Mouse (Mus musculus) lung, embryonic 14.5 days (tissue): ENCODE results near the gene Ndufa8. TPM values are rescaled to one million over a fixed set of nuclear protein-coding genes. Genes with fewer than 3 reads are reported as not detected.
A peak's percentile ranks its signal among the peaks of the same experiment; 100 is the strongest.

ENCODE experiments used
- ATAC-seq: fragments of 200-750 bp; cut with Nextera tagmentation; 2 replicates; pipeline ENCODE4 v1.8.0; 2017; ENCODE audit warnings: mild to moderate bottlenecking, moderate TSS enrichment, moderate library complexity; ENCODE audit not compliant: insufficient read depth
- DNase-seq: peaks from one replicate; pipeline ENCODE4 v3.0.0-alpha.2; 2015
- H3K27ac ChIP-seq: fragments of 300-500 bp; sonication (generic); 2 replicates; pipeline ENCODE4 v1.5.1; 2014; ENCODE audit warnings: low read depth, mild to moderate bottlenecking, moderate library complexity
- H3K27me3 ChIP-seq: fragments of 300-500 bp; sonication (generic); 2 replicates; pipeline ENCODE4 v1.6.1; 2014; ENCODE audit warnings: low read length, control low read depth; ENCODE audit not compliant: insufficient read depth
- H3K36me3 ChIP-seq: fragments of 300-500 bp; sonication (generic); 2 replicates; pipeline ENCODE4 v1.6.1; 2014; ENCODE audit warnings: control low read depth; ENCODE audit not compliant: insufficient read depth
- H3K4me1 ChIP-seq: fragments of 300-500 bp; sonication (generic); 2 replicates; pipeline ENCODE4 v1.6.1; 2014; ENCODE audit warnings: antibody characterized with exemption, control low read depth; ENCODE audit not compliant: insufficient read depth
- H3K4me2 ChIP-seq: fragments of 300-500 bp; sonication (generic); 2 replicates; pipeline ENCODE4 v1.6.1; 2014; ENCODE audit warnings: mild to moderate bottlenecking
- H3K4me3 ChIP-seq: fragments of 300-500 bp; sonication (generic); 2 replicates; pipeline ENCODE4 v1.5.1; 2014; ENCODE audit warnings: low read depth, low read length
- H3K9ac ChIP-seq: fragments of 300-500 bp; sonication (generic); 2 replicates; pipeline ENCODE4 v1.6.1; 2014
- H3K9me3 ChIP-seq: fragments of 300-500 bp; sonication (generic); 2 replicates; pipeline ENCODE4 v1.6.1; 2016; ENCODE audit warnings: low read depth, low read length, control low read depth
- CTCF ChIP-seq: IDR thresholded peaks from 2 replicates; pipeline ENCODE4 v1.5.1; 2016; ENCODE audit warnings: antibody characterized with exemption, low read depth
- WGBS: fragments of 180-500 bp; shearing (Covaris S2); extraction: QIAGEN DNeasy Blood & Tissue Kit; methylation state at CpG from one replicate; pipeline ENCODE4 v1.1.7; 2014; 5-methylcytosine and 5-hydroxymethylcytosine counted together
- polyA plus RNA-seq: library from polyadenylated mRNA; unstranded; fragments of >200 nt; fragmentation: Nextera tagmentation; extraction: Ambion mirVana; gene quantifications from 2 replicates; pipeline ENCODE4 v1.2.1, GENCODE M21; 2014

Ndufa8 gene
- polyA plus RNA-seq: 247 TPM in 2 replicates

- H3K4me1 ChIP-seq: peaks cover 4% of the 10 kb centered on the region
- peak within 1 kb of the TSS; percentile 71 for H3K4me3 ChIP-seq
- peak within 1 kb of the TSS; percentile 74 for H3K4me2 ChIP-seq
- WGBS: 1% methylated on average over 44 of the region's 44 CpGs
- H3K27me3 ChIP-seq: no peaks in the 10 kb centered on the region
- ATAC-seq: peak; percentile 97
- no peaks in the 10 kb centered on the region for H3K9me3 ChIP-seq
- peak within 1 kb of the TSS; percentile 66 for H3K9ac ChIP-seq
- DNase-seq: peak; percentile 99
- no peak for TF ChIP-seq CTCF
- 0 out of 2 replicates have a peak within 1 kb of the TSS, but pooled peaks have one; percentile 48 for H3K27ac ChIP-seq
- peaks cover 10% of the 10 kb centered on the region for H3K36me3 ChIP-seq
Measured at GRCm38 (mm10) chr2:36048748-36049566, at the start of gene Ndufa8, which contains the start of gene Morn5. TSS of gene Ndufa8 (minus strand) at chr2:36049406. TSS of gene Morn5 (plus strand) at chr2:36049458.

- 5% methylated on average over 5 of the region's 5 CpGs for WGBS
- H3K36me3 ChIP-seq: no peaks in the 10 kb centered on the region
- H3K9ac ChIP-seq: no peak overlapping the region
- H3K4me1 ChIP-seq: peaks cover 3% of the 10 kb centered on the region; the same call in 1 of the 2 replicates
- H3K27me3 ChIP-seq: peaks cover 100% of the 10 kb centered on the region
- no peaks in the 10 kb centered on the region for H3K9me3 ChIP-seq
- no peak overlapping the region for H3K4me3 ChIP-seq
- no peak overlapping the region for H3K4me2 ChIP-seq
- no peak for TF ChIP-seq CTCF
- no peak overlapping the region for H3K27ac ChIP-seq
- no peak for ATAC-seq
- DNase-seq: no peak
Measured at GRCm38 (mm10) chr2:36098021-36098420, 48.8 kb upstream of the Ndufa8 start.

- H3K4me2 ChIP-seq: no peak overlapping the region
- H3K4me1 ChIP-seq: no peaks in the 10 kb centered on the region; the same call in 1 of the 2 replicates
- H3K9ac ChIP-seq: no peak overlapping the region
- H3K36me3 ChIP-seq: no peaks in the 10 kb centered on the region
- no peak overlapping the region for H3K27ac ChIP-seq
- TF ChIP-seq CTCF: no peak
- DNase-seq (no peak), ATAC-seq (no peak)
- no peak overlapping the region for H3K4me3 ChIP-seq
- peaks cover 99% of the 10 kb centered on the region for H3K27me3 ChIP-seq
- 8% methylated on average over 18 of the region's 18 CpGs for WGBS
- no peaks in the 10 kb centered on the region for H3K9me3 ChIP-seq
Measured at GRCm38 (mm10) chr2:36097129-36097815, 48.1 kb upstream of the Ndufa8 start.

- WGBS: 13% methylated on average over 31 of the region's 31 CpGs
- TF ChIP-seq CTCF: no peak
- peak overlapping the region; percentile 25; the same call in 1 of the 2 replicates for H3K4me2 ChIP-seq
- H3K9ac ChIP-seq: no peak overlapping the region
- no peak overlapping the region for H3K4me3 ChIP-seq
- no peak for ATAC-seq
- H3K4me1 ChIP-seq: peaks cover 4% of the 10 kb centered on the region; the same call in 1 of the 2 replicates
- peaks cover 99% of the 10 kb centered on the region for H3K27me3 ChIP-seq
- no peak overlapping the region for H3K27ac ChIP-seq
- DNase-seq: no peak
- H3K9me3 ChIP-seq: no peaks in the 10 kb centered on the region
- no peaks in the 10 kb centered on the region for H3K36me3 ChIP-seq
Measured at GRCm38 (mm10) chr2:36093914-36094475, 44.8 kb upstream of the Ndufa8 start.

- no peak overlapping the region for H3K9ac ChIP-seq
- no peaks in the 10 kb centered on the region for H3K36me3 ChIP-seq
- peaks cover 97% of the 10 kb centered on the region for H3K27me3 ChIP-seq
- DNase-seq (no peak), ATAC-seq (no peak)
- H3K4me3 ChIP-seq: no peak overlapping the region
- no peak overlapping the region for H3K4me2 ChIP-seq
- no peak overlapping the region for H3K27ac ChIP-seq
- H3K9me3 ChIP-seq: no peaks in the 10 kb centered on the region
- TF ChIP-seq CTCF: no peak
- H3K4me1 ChIP-seq: peaks cover 4% of the 10 kb centered on the region; the same call in 1 of the 2 replicates
- 28% methylated on average over 7 of the region's 7 CpGs for WGBS
Measured at GRCm38 (mm10) chr2:36093301-36093700, 44.1 kb upstream of the Ndufa8 start.

- peaks cover 96% of the 10 kb centered on the region for H3K27me3 ChIP-seq
- H3K9ac ChIP-seq: no peak overlapping the region
- ATAC-seq: no peak
- no peak for TF ChIP-seq CTCF
- no peak overlapping the region for H3K4me3 ChIP-seq
- H3K4me2 ChIP-seq: no peak overlapping the region
- no peak overlapping the region for H3K27ac ChIP-seq
- 18% methylated on average over 4 of the region's 4 CpGs for WGBS
- H3K9me3 ChIP-seq: no peaks in the 10 kb centered on the region
- no peaks in the 10 kb centered on the region for H3K36me3 ChIP-seq
- peaks cover 4% of the 10 kb centered on the region; the same call in 1 of the 2 replicates for H3K4me1 ChIP-seq
- peak; percentile 65 for DNase-seq
Measured at GRCm38 (mm10) chr2:36092748-36093147, 43.5 kb upstream of the Ndufa8 start.
